Mouse (Mus musculus): ENCODE data around the gene Eml2.

Gene Eml2

DNA sequence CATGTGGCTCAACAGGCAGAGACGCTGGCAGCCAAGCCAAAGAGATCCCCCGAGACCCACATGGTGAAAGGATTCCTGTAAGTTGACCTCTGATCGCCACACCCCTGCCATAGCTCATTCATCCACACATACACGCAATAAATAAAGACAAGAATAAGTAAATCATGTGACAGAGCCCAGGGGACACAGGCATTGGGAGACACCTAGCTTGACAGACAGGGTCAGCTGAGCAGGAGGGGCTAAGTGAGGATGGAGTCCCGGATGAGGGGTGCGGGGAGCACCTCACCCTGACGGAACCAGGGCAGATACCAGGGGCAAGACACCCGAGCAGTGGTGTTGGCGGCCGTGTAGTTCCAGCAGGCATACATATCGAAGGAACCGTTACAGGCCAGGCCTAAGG lies 12.5 kb upstream of the Eml2 start:
- DNase-seq = no peak

DNA sequence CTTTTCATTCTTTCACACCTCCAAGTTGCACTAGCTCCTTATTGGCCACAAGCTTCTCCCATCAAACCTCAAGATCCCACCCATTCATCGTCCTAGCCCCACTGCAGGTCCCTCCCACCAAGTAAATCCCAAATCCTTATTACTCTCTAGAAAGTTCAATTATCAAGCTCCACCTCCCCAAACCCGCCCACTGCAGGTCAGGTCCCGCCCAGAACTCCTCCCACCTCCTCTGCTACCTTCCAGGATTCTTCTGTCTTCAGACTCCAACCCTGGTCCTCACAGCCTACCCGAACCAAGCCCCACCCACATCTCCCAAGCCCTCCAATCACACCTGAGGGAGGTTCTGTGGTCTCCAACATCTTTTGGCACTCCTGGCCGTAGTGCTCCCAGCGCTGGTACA lies 12.0 kb upstream of the Eml2 start:
- DNase-seq = peak; percentile 73 to 81

DNA sequence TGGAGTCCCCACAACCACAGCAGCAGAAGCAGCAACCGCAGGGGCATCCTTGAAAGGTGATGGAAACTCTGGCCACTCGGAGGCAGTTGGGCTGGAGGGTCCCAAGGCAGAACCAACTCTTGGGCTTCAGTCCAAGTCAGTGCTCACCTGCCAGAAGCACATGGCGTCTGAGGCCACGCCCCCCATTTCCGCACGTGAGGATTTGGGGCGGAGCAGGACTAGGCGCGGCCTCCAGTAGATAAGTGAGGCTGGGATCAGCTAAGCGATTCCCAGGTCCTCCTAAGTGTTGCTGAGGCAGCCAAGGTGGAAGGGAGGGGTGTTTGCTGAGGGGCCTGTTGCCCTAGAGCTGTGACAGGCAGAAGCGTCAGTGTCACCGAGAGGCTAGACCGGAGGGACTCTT lies 11.2 kb upstream of the Eml2 start:
- peak in 1 of 2 experiments; percentile 58 for DNase-seq

DNA sequence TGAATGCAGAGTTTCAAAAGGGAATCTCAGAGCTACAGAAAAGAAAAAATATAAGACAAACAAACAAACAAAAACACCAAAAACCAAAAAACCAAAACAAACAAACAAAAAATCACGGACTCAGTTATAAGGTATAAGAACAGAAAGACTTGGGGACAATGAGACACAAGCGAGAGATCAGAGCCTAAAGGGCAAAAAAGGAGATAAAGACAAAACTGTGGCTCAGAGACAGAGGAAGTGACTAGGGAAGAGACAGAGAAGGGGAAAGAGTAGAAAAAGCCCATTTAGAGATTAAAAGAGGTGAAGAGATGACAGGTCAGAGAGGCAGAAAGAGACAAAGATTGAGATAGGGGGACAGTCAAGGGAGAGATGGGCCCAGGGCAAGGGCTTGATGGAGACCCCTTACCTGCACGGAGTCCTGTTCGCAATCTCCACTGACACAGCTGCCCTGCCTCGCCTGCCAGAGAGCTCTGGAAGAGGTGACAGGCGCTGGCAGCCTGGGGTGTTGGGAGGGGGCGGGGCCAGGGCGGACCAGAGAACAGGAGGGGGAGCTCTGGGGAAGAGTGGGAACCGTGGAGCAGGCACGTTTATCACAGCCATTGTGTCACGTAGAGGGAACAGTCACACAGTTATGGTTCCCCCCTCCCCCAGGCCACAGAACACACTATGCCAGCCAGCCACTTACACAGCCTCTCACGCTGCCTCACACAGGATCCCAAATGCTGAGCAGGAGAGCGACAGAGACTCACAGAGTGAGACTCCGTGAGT lies 10.4 kb upstream of the Eml2 start, which contains the start of gene Gipr:
Gipr (minus strand) TSS at position 472 of the 768 bp plus-strand sequence.
- peak in 1 of 2 experiments; percentile 44 for DNase-seq

DNA sequence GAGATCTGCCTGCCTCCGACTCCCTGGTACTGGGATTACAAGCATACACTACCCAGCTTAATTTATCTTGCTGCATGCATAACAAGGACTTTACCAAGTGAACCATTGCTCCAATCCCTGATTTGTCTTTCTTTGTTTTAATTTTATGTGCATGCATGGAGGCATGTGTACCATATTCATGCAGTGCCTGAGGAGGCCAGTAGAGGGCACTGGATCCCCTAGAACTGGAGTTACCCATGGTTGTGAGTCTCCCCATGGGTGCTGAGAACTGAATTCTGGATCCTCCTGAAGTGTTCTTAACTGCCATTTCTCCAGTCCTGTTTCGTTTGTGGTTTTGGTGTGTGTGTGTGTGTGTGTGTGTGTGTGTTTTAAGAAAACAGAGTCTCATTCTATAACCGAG lies 9.2 kb upstream of the Eml2 start:
- DNase-seq = no peak

DNA sequence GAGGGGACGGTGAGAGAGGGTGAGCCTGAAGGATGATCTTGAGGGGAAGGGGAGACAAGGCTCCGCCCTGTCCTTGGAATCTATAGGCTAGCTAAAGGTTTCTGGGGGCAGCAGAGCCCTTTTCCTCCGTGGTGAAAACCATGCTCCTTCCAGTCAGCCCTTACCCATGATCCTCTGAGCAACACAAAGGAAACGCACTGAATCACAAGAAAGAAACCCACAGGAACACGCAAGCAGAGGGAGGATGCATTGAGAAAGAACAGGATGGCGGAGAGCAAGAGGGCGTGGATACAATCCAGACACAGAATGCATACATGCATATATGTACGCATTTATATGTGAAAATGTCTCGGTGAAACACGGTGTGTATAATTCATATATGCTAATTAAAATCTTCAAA lies 6.7 kb upstream of the Eml2 start:
- no peak for DNase-seq

DNA sequence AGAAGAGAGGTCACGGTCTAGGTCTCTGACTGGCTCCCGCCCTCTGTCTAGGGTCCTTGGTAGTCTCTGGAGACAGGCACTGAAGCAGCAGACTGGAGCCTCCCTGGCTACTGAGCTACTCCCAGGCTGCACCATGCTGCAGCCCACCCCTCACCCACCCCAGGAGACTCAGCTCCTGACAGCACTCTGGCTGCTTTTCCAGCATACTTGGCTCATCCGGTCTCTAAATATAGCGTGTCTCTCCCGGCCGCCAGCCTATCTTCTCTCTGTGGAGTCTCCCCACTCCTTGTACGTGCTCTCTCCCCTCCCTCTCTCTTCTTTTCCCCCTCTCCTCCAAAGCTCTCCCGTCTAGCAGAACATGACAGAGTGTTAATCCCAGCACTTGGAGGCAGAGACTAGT lies 6.1 kb upstream of the Eml2 start:
- DNase-seq = peak; percentile 44 to 61

DNA sequence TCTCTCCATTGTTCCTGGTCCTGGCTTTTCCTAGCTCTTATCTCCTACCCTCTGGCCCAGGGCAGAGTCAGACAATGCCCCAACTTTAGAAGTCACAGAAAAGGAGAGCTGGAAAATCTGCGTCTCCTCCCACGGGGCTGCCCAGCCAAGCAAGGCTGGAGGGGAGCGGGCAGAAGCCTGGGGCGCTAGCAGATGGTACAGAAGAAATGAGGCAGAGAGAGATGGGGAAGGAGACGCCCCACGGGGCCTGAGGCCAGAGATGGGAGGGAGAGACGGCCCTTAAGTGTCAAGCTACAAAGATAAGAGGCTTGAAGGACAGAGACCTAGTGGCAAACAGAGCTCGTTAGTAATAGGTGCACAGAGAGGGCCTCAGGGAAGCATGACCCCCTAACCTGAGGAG lies 4.4 kb upstream of the Eml2 start:
- no peak for DNase-seq

DNA sequence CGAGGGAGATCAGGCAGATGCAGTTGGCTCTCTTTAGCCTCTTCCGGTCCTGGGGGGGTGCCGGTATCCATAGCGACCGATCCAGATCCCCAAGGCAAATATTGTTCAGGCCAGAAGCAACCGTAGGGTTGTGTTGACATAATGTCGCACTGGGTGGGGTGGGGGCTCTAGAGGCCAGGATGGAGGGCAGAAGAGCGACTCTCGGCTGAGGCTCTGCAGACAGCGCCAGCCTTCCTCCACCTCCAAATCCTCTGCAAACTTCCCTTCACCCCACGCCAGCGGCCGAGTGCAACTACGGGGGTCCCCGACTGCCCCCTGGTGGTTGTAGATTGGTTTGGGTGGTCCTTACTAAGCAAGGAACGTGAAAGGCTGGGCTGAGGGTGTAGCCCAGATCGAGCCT lies 3.3 kb upstream of the Eml2 start:
- DNase-seq = peak; percentile 96

DNA sequence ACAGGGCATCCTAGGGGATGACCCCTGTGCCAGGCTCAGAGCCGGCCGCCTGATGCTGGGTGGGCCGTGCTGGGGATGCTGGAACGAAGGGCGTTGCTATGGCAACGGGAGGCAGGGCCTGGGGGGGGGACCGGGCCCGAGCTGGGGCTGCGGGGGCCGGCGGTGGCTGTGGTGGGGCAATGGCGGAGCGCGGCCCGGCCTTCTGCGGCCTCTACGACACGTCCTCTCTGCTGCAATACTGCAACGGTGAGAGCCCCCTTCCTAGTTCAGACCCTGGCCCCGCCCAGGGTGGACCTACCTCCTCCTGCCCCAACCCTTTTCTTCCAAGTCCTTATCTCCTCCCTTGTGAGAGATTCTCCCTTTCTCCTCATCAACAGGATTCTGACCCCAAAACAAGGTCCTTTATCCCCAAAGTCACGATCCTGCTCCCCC lies 311 bp downstream of the Eml2 start:
- no peak for DNase-seq

DNA sequence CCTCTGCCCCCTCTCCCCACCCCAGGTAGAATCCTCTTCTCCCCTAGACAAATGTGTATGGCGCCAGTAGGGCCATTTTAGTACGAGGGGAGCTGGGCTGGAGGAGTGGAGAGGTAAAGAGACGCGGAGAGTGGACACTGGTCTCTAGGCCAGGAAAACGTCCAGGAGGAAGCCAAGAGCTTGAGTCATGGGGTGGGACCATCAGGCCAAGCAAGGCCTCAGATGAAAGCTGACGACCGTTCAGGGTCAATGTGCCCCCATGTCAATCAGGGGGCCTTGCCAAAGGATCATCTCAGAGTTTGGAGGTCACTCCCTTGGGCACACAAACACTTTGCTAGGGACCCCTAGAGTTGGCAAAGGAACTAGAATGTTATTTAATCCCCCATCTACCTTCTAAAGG lies 995 bp downstream of the Eml2 start:
- no peak for DNase-seq

DNA sequence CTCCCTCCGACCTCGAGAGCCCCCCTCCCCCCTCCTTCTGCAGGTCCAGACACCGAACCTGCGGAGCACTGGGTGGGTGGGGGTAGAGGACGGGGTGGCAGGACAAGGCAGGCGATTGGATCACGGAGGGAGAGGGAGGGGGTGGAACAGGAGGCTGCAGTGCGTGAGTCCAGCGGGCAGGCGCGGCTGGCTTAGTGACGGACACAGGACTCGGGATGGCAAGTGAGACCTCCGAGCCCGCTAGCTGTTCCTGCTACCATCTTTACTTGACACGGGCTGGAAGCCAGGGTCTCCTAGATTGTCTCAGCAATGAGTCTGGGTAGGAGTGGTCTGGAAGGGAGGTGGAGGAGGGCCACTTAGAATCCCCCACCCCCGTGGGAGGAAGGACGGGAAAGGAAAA lies 1.8 kb downstream of the Eml2 start:
- no peak for DNase-seq

DNA sequence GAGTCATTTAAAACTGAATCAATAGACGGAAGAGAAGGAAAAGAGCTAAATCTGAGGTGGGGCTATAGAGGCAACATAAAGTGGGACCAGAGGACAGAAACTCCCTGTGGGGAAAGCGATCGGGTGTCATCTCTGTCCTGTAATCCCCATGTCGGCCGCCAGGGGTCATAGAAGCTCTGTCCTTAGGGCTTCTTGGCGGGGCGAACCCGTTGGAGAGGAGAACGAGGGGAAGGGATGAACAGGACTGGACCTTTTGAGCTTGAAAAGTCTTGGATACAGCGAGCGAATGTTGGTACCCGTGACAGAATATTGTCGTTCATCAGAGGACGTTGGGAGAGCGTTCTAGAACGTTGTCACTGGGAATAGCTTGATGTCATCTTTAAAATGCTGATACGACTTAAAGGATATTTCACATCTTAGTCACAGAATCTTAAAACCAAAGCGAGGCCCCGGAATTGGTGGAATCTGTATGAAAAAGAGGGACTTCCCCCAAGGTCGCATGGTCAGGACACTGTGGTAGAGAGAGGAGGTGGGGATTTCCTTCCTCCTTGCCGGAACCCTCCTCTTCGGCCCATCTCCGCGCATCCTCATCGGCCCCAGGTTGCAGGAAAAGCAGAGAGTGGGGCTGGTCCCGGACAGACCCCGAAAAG lies 2.3 kb downstream of the Eml2 start:
- peak; percentile 86 to 88 for DNase-seq

DNA sequence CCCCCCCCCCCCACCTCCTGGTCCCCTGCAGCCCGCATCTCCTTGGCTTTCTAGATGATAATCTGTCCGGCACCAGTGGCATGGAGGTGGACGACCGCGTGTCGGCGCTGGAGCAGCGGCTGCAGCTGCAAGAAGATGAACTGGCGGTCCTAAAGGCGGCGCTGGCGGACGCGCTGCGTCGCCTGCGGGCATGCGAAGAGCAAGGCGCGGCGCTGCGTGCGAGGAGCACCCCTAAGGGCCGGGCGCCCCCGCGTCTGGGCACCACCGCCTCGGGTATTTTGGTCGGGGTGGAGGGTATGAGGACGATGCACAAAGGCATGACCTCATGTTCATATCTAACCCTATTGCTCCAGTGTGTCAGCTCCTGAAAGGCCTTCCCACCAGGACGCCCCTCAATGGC lies 3.0 kb downstream of the Eml2 start:
- peak; percentile 79 to 87 for DNase-seq

DNA sequence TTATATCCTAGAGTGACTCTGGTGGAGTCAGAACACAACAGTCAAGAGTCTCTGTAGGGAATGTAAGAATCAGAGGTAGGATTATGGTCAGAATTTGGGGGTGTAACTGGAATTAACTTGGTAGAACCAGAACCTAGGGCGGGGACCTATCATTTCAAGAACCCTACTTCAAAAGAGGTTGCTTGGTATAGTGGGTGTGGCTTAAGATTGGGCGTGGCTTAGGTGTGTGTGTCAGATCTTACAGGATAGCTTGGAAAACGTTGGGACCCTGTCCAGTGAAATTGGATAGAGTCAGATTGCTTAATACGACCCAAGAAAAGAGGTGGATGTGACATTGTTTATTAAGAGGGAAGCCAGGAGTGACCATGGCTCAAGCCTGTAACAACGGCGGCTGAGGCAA lies 3.7 kb downstream of the Eml2 start:
- DNase-seq = no peak

DNA sequence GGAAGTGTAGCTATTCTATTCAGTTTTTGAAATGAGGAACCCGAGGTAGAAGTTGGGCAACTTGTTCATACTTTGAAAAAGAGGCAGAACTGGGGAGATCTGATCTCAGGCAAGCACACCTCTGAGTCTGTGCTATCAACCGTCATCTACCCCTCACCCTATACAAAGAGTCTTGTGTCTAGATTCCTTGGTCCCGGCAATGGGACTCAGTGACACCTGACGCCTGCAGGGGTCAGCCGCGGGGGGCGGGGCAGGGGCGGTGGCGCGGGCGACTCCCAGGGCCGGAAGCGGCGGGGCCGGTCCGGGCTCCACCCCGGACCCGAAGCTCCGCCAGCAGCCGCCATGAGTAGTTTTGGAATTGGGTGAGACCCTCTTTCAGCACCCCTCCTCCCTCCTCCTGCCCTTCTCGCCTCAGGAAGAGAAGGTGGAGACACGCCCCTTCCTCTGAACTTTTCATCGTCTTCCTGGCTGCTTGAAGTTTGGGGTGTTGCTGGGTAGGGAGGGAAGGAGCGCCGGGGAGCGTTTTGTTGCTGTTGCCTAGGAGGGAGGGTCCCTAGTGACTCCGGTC lies 4.7 kb downstream of the Eml2 start:
- DNase-seq = peak; percentile 74 to 85

DNA sequence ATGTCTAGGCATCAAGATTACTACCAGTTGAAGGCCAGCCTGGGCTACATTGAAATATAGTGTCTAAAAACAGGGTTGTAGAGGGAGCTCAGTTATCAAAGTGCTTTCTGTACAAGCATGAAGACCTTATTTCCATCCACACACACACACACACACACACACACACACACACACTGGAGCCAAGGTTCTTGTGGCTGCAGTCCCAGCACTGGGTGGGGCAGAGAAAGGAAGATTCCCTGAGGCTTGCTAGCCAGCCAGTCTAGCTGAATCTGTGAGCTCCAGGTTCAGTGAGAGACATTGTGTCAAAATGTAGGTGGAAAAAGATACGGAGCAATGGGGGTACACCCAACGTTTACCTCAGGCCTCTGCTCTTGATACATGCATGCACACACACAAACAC lies 8.0 kb downstream of the Eml2 start:
- no peak for DNase-seq

DNA sequence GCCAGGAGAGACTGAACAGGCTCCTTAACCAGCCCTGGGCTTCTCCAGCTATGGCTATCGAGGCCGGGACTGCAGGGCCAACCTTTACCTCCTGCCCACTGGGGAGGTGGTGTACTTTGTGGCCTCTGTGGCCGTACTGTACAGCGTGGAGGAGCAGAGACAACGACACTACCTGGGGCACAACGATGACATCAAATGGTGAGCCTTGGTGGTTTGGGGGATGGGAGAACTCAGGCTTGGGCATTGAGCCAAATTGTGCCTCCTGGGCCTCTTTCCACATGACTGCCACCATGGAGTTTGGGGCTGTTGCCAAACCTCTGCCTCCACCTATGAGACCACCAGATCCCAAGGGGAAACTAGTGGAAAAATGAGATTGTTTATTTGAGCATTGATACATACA lies 8.5 kb downstream of the Eml2 start:
- DNase-seq = peak; percentile 64 to 70

DNA sequence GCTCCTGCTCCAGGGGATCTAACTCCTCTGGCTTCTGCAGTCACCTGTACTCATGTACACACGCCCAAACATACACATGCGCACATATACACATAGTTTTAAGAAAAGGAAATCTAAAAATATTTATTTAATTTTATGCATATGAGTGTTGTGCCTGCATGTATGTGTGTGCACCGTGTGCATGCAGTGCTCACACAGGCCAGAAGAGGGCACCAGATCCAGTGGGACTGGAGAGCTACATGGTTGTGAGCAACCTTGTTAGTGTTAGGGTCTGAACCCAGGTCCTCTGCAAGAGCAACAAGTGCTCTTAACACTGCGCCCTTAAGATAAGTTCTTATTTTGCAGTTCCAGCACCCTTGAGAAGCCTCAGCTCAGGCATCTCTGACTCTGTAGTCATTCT lies 18.5 kb downstream of the Eml2 start:
- peak in 1 of 2 experiments; percentile 29 for DNase-seq

DNA sequence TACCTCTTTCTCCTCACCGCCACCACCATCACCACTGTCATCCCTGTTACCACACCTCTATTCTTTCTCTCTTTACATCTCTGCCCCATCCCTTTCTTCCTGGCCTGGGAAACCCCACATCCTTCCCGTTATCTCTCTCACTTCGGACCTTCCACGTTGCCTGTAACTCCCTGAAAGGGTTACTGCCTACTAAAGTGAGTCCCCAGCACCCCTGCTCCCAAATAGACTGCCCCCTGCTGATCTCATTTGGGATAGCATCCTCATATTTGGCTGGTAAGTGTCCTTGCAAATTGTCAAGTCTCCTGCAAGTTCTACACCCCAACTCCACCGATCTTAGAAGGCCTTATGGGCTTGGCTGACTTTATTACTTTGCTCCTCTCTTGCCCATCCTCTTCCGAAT lies 20.5 kb downstream of the Eml2 start:
- DNase-seq = peak; percentile 46 to 55

DNA sequence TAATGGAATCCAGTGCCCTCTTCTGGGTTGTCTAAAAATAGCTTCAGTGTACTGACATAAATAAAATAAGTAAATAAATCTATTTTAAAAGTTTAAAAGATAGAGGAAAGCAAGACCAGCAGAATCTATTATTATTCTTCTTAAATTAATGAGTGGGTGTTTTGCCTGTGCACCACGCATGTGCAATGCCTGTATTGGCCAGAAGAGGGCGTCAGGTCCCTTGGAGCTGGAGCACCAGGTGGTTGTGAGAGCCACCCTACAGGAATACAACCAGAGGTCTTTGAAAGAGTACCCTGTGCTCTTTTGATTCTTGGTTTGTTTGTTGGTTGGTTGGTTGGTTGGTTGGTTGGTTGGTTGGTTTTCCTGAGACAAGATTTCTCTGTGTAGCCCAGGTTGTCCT lies 21.8 kb downstream of the Eml2 start:
- DNase-seq = peak; percentile 63 to 65

DNA sequence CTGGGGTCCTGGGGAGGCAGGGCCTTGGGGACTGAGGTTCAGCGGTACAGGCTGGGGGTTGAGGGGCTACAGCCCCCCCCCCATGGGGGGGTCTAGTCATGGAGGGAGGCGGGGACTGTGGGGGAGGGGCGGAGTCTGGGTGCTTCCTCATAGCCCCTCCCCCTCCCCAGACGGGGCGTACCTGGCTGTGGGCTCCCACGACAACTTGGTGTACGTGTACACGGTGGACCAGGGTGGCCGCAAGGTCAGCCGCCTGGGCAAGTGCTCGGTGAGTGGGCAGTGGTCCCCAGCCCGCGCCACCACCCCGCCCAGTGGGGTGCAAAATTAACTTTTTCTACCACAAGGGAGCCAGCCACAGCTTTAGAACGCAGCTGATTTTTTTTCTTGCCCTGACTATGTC lies 25.4 kb downstream of the Eml2 start:
- no peak for DNase-seq

DNA sequence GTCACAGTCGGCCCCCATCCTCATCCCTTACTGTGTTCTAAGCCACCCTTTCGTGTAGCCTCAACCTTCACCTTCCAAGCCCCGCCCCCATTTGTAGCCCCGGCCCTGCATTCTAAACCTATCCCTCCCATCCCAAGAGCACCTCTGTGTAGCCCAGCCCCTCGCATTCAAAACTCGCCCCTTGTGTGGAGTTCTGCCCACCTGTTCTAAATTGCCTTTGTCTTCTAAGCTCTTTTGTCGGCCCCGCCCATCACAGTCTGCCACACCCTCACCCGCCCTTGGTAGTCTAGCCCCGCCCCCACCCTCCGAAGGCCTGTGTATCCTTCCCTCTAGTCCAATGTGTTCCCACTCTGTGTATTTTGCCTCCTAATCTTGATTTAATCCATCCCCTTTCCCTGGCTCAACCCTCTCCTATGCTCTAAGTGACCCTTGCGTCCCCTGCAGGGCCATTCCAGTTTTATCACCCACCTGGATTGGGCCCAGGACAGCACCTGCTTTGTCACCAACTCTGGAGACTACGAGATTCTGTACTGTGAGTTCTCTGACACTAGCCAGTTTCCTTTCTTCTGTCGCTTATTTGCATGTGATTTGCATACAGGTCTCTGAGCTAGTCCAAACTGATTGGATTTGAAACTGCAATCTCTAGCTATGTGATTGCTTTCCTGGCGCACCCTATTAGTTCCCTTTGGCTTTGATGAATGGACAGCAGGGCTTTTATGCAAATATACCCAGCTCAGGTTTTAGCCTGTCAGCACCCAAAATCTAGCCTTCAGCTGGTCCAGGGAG lies 26.0 kb downstream of the Eml2 start:
- no peak for DNase-seq

Data from kidney, postnatal 4 days (tissue).